Mouse (Mus musculus) forebrain, embryonic 13.5 days (tissue): ENCODE data around the gene Cacna2d1. TPM values are rescaled to one million over a fixed set of nuclear protein-coding genes. Genes with fewer than 3 reads are reported as not detected.

ENCODE experiments used
- ATAC-seq: fragments of 200-750 bp; cut with Nextera tagmentation; 2 replicates; pipeline ENCODE4 v1.8.0; 2017
- H3K27ac ChIP-seq: fragments of 300-500 bp; sonication (generic); 2 replicates; pipeline ENCODE4 v1.5.1; 2015; ENCODE audit warnings: inconsistent platforms, mild to moderate bottlenecking, moderate library complexity
- H3K27me3 ChIP-seq: fragments of 300-500 bp; sonication (generic); 2 replicates; pipeline ENCODE4 v1.6.1; 2015; ENCODE audit warnings: mild to moderate bottlenecking, inconsistent platforms
- H3K36me3 ChIP-seq: fragments of 300-500 bp; sonication (generic); 2 replicates; pipeline ENCODE4 v1.6.1; 2015; ENCODE audit warnings: mild to moderate bottlenecking, inconsistent platforms; ENCODE audit not compliant: poor library complexity, severe bottlenecking
- H3K4me1 ChIP-seq: fragments of 300-500 bp; sonication (generic); 2 replicates; pipeline ENCODE4 v1.6.1; 2015; ENCODE audit warnings: inconsistent platforms
- H3K4me2 ChIP-seq: fragments of 300-500 bp; sonication (generic); 2 replicates; pipeline ENCODE4 v1.6.1; 2015; ENCODE audit warnings: inconsistent platforms, mild to moderate bottlenecking, moderate library complexity
- H3K4me3 ChIP-seq: fragments of 300-500 bp; sonication (generic); 2 replicates; pipeline ENCODE4 v1.5.1; 2015; ENCODE audit warnings: mild to moderate bottlenecking, inconsistent platforms
- H3K9ac ChIP-seq: fragments of 300-500 bp; sonication (generic); 2 replicates; pipeline ENCODE4 v1.6.1; 2015; ENCODE audit warnings: mild to moderate bottlenecking, inconsistent platforms
- H3K9me3 ChIP-seq: fragments of 300-500 bp; sonication (generic); replicated peaks from 2 replicates; pipeline ENCODE4 v1.6.1; 2016; ENCODE audit warnings: inconsistent platforms
- WGBS: fragments of 180-500 bp; shearing (Covaris S2); methylation state at CpG from one replicate; pipeline ENCODE4 v1.1.7; 2015; 5-methylcytosine and 5-hydroxymethylcytosine counted together
- polyA plus RNA-seq: library from polyadenylated mRNA; unstranded; fragments of >200 nt; fragmentation: Nextera tagmentation; extraction: Ambion mirVana; gene quantifications from 2 replicates; pipeline ENCODE4 v1.2.1, GENCODE M21; 2015

The Cacna2d1 gene
- polyA plus RNA-seq, 1 experiment from 2014 or later: 30.9 TPM

DNA sequence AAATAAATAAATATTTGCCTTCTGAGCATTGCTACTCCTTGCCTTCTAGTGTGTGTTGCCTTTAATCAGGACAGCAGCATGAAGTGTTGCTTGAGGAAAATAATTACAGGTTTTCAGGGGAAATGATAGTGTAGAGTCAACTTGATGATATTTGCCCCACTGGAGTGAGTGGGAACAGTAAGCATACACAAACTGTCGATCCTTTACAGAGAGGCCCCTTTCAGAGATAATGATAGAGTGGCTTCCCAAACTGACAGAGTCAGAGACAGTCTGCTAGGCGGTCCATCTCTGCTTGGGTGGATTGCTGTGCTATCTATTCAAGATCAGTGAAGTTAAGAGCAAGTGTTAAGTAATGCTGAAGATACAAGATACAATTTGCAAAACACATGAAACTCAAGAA is 147.8 kb downstream of the Cacna2d1 start:
- H3K36me3 ChIP-seq: no peaks in the 10 kb centered on the region
- no peak overlapping the region for H3K4me3 ChIP-seq
- H3K27me3 ChIP-seq: no peaks in the 10 kb centered on the region
- no peak overlapping the region for H3K27ac ChIP-seq
- WGBS: 78% methylated on average over 2 of the region's 2 CpGs
- ATAC-seq: no peak
- no peak overlapping the region for H3K9ac ChIP-seq
- no peaks in the 10 kb centered on the region for H3K9me3 ChIP-seq
- peaks cover 11% of the 10 kb centered on the region for H3K4me1 ChIP-seq
- H3K4me2 ChIP-seq: no peak overlapping the region

DNA sequence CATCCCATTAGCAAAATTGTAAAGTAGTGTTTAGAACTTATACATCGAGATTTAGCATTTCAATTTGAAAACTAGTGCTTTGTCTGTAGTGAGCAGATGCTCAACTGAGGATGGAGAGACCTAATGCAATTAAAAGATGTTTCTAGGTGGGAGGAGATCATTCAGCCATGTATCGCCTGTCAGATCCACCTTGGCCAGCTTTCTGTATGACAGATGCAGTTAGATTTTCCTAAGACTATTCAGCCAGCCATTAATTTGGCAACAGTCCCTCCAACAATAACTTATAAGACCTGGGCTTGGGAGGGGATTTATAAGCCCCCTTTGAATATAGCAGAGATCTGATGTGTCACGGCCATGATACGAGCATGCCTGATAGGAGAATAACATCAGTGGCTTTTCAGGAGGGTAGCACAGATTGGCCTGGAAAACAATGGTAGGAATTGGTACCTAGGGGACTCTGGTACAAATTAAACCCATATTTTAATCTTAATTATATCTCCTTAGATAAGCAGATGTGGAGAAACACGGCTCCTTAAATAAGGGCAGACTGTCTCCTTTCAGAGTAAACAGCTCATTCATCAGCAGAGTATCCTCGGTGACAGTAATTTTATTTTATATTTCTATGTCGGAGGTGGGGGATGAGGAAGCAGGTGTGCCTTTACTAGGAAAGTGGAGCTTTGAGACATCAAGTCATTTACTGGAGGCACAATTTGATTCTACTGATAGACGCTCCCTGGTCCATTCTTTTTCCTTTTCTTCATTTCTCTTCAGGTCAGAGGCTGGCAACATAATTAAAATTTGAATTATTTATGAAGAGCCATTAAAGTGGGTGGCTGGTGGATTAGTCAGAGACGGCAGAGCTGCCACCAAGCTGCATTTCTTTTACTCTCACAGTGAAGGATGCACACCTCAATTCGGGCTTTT is 152.8 kb downstream of the Cacna2d1 start:
- Histone ChIP-seq H3K9ac (no peak overlapping the region), H3K4me3 (no peak overlapping the region), H3K27me3 (no peaks in the 10 kb centered on the region), H3K4me2 (peak overlapping the region; percentile 21; the same call in 1 of the 2 replicates), H3K4me1 (peaks cover 16% of the 10 kb centered on the region), H3K27ac (peak overlapping the region; percentile 77), H3K9me3 (no peaks in the 10 kb centered on the region), H3K36me3 (no peaks in the 10 kb centered on the region)
- 44% methylated on average over 10 of the region's 10 CpGs for WGBS
- peak; percentile 69 for ATAC-seq

DNA sequence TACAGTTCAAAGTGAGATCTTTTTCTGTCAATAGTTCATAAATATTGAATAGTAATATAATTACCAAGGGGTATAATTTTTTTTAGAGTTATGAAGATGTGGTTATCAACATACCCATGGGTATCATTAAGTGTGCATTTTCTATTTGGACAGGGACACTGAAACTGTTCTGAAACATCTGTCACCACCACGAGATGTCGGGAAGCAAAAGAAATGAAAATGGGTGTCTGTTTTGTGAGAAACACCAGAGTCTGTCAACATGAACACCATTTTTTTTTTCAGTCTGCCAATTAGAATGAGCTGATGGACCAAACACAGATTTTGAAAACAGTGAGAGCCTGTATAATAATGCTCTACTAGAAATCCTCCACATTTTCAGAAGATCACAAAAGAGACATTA is 153.5 kb downstream of the Cacna2d1 start:
- H3K4me1 ChIP-seq: peaks cover 20% of the 10 kb centered on the region
- no peaks in the 10 kb centered on the region for H3K27me3 ChIP-seq
- H3K27ac ChIP-seq: peak overlapping the region; percentile 61; the same call in 1 of the 2 replicates
- no peaks in the 10 kb centered on the region for H3K9me3 ChIP-seq
- no peak overlapping the region for H3K9ac ChIP-seq
- H3K4me3 ChIP-seq: no peak overlapping the region
- no peak for ATAC-seq
- no peak overlapping the region for H3K4me2 ChIP-seq
- H3K36me3 ChIP-seq: no peaks in the 10 kb centered on the region
- 40% methylated on average over 2 of the region's 2 CpGs for WGBS

DNA sequence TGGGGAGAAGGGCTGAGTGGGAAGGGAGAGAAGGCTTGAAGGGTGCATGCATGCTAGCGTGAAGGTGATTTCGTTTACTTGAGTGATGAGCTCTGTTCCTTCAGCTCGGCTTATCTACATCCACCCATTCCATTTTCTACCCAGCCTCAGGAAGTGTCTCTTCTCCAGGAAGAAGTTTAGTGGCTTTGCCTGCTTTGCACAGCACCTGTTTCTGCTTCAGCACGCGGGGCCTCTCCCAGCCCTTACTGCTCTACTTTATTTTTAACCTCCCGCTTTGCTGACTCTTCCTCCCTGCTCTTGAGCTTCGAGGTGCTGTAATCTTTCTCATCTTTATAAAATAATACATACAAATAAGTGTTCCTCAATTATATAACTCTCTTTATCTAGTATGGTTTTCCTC is 158.0 kb downstream of the Cacna2d1 start:
- H3K36me3 ChIP-seq: no peaks in the 10 kb centered on the region
- H3K4me3 ChIP-seq: no peak overlapping the region
- H3K4me2 ChIP-seq: no peak overlapping the region
- 89% methylated on average over 7 of the region's 7 CpGs for WGBS
- no peak for ATAC-seq
- no peak overlapping the region for H3K9ac ChIP-seq
- peaks cover 14% of the 10 kb centered on the region for H3K4me1 ChIP-seq
- no peaks in the 10 kb centered on the region for H3K27me3 ChIP-seq
- 0 out of 2 replicates have a peak overlapping the region, but pooled peaks have one; percentile 59 for H3K27ac ChIP-seq
- no peaks in the 10 kb centered on the region for H3K9me3 ChIP-seq

DNA sequence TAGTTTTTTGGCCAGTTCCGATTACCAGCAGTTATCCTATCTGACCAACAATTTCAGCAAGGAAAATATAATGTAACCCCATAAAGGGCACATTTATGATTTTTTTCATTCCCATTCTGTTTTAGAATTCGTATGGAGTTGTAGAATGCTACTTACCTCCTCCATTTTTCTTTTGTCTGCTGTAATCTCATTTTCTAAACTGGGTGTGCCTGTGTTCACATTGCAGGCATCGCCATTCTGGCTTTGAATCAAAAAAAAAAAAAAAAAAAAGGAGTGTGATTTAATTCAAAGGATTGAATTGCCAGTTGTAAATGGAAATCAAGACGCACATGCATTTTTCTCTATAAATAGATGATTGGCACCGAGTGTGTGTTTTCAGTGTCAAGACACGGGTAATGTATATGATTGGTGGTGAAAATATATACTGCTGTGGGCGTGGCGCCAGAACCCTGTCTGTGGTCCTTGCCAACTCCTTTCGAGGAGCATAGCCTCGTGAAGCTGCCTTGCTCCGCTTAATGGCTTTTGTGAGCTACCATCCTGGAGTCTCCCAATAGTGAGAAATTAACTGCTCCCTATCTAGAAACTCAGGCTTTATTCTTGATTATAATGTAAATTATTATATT is 158.7 kb downstream of the Cacna2d1 start:
- no peaks in the 10 kb centered on the region for H3K9me3 ChIP-seq
- H3K4me3 ChIP-seq: no peak overlapping the region
- H3K27ac ChIP-seq: peak overlapping the region; percentile 59; the same call in 1 of the 2 replicates
- H3K9ac ChIP-seq: no peak overlapping the region
- H3K36me3 ChIP-seq: no peaks in the 10 kb centered on the region
- ATAC-seq: peak; percentile 85
- no peaks in the 10 kb centered on the region for H3K27me3 ChIP-seq
- WGBS: 62% methylated on average over 11 of the region's 11 CpGs
- no peak overlapping the region for H3K4me2 ChIP-seq
- H3K4me1 ChIP-seq: peaks cover 12% of the 10 kb centered on the region; the same call in 1 of the 2 replicates

DNA sequence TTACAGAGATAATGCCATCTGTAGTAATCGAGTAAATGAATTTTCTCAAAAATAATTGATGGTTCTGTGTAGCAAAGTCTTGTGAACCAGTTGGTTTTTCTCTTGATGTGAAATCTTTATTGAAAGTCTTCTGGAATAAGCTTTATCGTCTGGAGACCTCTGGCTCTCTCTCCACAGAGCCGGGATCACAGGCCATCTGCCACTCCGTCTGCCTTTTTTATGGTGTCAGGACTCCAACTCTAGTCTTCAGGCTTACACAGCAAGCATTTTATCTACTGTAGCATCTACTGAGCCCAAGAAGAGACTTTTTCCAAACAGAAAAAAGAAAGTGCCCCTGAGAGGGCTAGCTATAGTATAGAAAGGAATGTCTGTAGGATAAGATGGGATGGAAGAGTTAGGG is 160.9 kb downstream of the Cacna2d1 start:
- H3K4me1 ChIP-seq: peaks cover 12% of the 10 kb centered on the region; the same call in 1 of the 2 replicates
- H3K9me3 ChIP-seq: no peaks in the 10 kb centered on the region
- peak; percentile 32; the same call in 1 of the 2 replicates for ATAC-seq
- peak overlapping the region; percentile 44; the same call in 1 of the 2 replicates for H3K27ac ChIP-seq
- no peak overlapping the region for H3K9ac ChIP-seq
- no peak overlapping the region for H3K4me3 ChIP-seq
- no peak overlapping the region for H3K4me2 ChIP-seq
- H3K36me3 ChIP-seq: no peaks in the 10 kb centered on the region
- H3K27me3 ChIP-seq: no peaks in the 10 kb centered on the region
- 66% methylated on average over 4 of the region's 4 CpGs for WGBS

DNA sequence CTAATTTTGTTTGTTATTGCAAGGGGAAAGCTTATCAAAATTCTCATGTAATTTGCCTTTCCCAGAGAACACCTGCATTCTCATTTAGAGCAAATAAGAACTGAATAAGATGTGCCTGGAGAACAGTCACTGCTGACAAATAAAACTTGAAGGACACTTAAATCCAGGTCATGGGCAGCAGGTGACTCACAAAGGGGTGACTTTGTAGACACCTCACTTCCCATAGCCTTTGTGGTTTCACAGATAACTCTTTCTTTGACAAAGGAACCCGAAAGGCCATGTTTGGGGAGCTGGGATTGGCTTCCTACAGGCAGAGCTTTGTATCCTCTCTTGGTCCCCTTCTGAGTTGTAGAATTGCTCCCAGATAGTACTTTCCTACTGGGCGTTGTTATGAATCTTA is 164.3 kb downstream of the Cacna2d1 start:
- 80% methylated on average over 2 of the region's 2 CpGs for WGBS
- Histone ChIP-seq H3K9ac (no peak overlapping the region), H3K27ac (no peak overlapping the region), H3K4me1 (peaks cover 5% of the 10 kb centered on the region; the same call in 1 of the 2 replicates), H3K4me2 (no peak overlapping the region), H3K27me3 (no peaks in the 10 kb centered on the region), H3K9me3 (no peaks in the 10 kb centered on the region), H3K36me3 (no peaks in the 10 kb centered on the region), H3K4me3 (no peak overlapping the region)
- no peak for ATAC-seq

DNA sequence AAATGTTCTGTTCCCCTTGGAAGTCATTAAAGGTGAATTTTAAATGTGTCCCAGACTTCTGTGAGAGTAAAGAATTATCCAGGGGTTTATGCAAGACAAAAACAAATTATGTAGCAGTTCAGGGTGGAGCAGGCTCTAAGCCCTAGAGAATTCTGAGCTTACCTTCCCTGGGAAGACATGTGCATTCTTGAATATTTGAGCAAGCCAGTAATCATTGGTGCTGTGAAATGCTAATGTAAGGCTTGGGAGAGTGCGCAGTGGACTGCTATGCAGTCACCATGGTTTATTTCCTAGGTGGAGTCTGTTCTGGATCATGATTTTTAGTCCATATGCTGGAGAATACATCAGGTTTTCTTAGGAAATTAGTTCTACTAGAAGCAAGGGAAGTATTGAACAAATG is 167.3 kb downstream of the Cacna2d1 start:
- Histone ChIP-seq H3K27me3 (no peaks in the 10 kb centered on the region), H3K36me3 (no peaks in the 10 kb centered on the region), H3K9me3 (no peaks in the 10 kb centered on the region), H3K4me3 (no peak overlapping the region), H3K27ac (no peak overlapping the region), H3K4me2 (no peak overlapping the region), H3K9ac (no peak overlapping the region), H3K4me1 (peaks cover 10% of the 10 kb centered on the region; the same call in 1 of the 2 replicates)
- no peak for ATAC-seq
- 93% methylated on average over 1 of the region's 1 CpGs for WGBS

DNA sequence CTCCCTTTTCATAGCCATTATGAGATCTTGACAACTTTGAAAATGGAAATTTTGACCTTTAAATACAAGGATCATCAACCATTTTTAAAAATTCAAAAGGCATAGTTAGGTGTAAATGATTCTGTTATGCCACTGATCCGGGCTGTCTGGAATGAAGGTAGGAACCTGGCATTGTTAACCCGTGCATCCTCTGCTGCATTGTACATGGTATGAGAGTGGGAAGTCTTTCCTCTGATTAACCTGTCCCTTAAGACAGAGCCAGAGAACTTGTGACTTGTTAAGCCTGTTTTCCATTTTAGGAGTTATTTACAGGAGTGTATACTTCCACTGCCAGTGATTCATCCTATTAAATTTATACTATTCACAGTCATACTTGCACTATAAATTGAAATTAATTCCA is 171.2 kb downstream of the Cacna2d1 start:
- no peak overlapping the region for H3K4me2 ChIP-seq
- no peaks in the 10 kb centered on the region for H3K27me3 ChIP-seq
- H3K36me3 ChIP-seq: no peaks in the 10 kb centered on the region
- H3K4me1 ChIP-seq: peaks cover 10% of the 10 kb centered on the region; the same call in 1 of the 2 replicates
- 0 out of 2 replicates have a peak, but pooled peaks have one; percentile 59 for ATAC-seq
- H3K9me3 ChIP-seq: no peaks in the 10 kb centered on the region
- 47% methylated on average over 2 of the region's 2 CpGs for WGBS
- H3K4me3 ChIP-seq: no peak overlapping the region
- H3K27ac ChIP-seq: no peak overlapping the region
- no peak overlapping the region for H3K9ac ChIP-seq

DNA sequence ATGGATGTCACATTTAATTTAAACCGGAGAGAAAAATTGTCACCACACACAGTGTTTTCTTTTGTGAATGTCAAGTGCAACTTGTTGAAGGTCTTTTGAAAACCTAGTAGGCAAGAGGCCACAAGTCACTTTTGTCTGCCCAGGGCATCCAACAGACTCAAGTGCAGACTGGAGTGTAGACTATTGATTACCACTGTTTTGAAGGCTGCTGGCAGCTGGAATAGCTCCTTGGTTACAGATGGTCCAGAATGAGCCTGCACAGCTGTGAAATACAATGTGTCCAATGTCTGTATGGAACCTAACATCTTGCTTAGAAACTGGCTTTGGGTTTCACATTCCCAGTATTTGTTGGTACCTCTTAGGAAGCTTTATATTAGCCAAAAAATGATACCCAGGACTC is 176.2 kb downstream of the Cacna2d1 start:
- H3K9ac ChIP-seq: no peak overlapping the region
- peaks cover 9% of the 10 kb centered on the region; the same call in 1 of the 2 replicates for H3K4me1 ChIP-seq
- H3K4me3 ChIP-seq: no peak overlapping the region
- H3K4me2 ChIP-seq: no peak overlapping the region
- no peak overlapping the region for H3K27ac ChIP-seq
- H3K36me3 ChIP-seq: no peaks in the 10 kb centered on the region
- no peak for ATAC-seq
- no peaks in the 10 kb centered on the region for H3K27me3 ChIP-seq
- no peaks in the 10 kb centered on the region for H3K9me3 ChIP-seq
- 70% methylated on average over 1 of the region's 1 CpGs for WGBS

DNA sequence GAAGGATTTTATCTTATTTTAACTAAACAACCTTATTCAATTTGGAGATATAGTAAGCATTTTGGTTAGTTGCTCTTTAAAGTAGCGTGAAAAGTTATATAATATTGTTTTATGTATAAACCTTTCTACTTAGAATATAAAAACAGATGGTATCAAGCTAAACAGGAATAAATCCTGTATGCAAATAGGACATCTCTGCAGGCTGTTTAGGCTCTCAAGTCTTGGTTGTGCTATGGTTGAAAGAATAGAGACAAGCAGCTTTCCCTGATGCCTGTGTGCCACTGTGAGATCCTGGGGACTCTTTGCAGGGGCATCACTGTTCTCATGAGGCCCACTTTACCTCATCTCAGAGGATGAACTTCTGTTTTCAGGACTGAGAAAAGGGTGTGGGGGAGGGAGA is 179.4 kb downstream of the Cacna2d1 start:
- Histone ChIP-seq H3K36me3 (no peaks in the 10 kb centered on the region), H3K4me1 (peaks cover 19% of the 10 kb centered on the region), H3K4me2 (no peak overlapping the region), H3K9me3 (no peaks in the 10 kb centered on the region), H3K27ac (peak overlapping the region; percentile 11; the same call in 1 of the 2 replicates), H3K27me3 (no peaks in the 10 kb centered on the region), H3K9ac (no peak overlapping the region), H3K4me3 (no peak overlapping the region)
- WGBS: 75% methylated on average over 1 of the region's 1 CpGs
- peak; percentile 77 for ATAC-seq

DNA sequence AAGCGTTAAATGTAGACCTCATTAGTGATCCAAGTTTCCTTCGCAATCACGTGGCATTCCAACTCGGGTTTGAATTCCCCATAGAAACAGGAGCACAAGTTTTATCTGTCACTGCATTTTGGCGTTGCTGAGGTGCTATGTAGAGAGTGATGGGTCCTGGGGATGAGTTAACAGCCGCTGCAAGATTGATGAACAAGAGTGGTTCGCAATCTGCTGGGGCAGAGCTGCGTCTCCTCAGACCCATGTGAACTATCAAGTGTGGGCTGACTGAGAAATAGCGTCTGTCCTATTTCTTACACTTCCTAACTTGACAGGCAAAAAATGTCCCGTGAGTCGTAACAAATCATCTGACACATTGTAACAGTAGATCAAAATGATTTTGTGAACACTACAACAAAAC is 186.8 kb downstream of the Cacna2d1 start:
- no peak overlapping the region for H3K27ac ChIP-seq
- peaks cover 16% of the 10 kb centered on the region for H3K4me1 ChIP-seq
- H3K27me3 ChIP-seq: no peaks in the 10 kb centered on the region
- no peak overlapping the region for H3K4me2 ChIP-seq
- H3K4me3 ChIP-seq: no peak overlapping the region
- 67% methylated on average over 11 of the region's 11 CpGs for WGBS
- H3K36me3 ChIP-seq: no peaks in the 10 kb centered on the region
- no peaks in the 10 kb centered on the region for H3K9me3 ChIP-seq
- ATAC-seq: no peak
- no peak overlapping the region for H3K9ac ChIP-seq
